Mouse (Mus musculus) left cerebral cortex, postnatal 10 days (tissue): ENCODE results near the gene Setd1b. TPM values are rescaled to one million over a fixed set of nuclear protein-coding genes. Genes with fewer than 3 reads are reported as not detected.
A peak's percentile ranks its signal among the peaks of the same experiment; 100 is the strongest.

ENCODE experiments used
- DNase-seq, 2 experiments: peaks; one replicate each; pipeline ENCODE4 v3.0.0; 2021 to 2022; ENCODE audit warnings: low spot score in 2 of 2, mixed read lengths in 1 of 2; ENCODE audit errors: extremely low spot score in 1 of 2
- intact Hi-C: fragments of 180-260 bp; cut with DNase I; formaldehyde crosslinking; loops from one replicate; pipeline ENCODE4 v1.15.1; 2025
- total RNA-seq, 2 experiments: library from RNA; stranded (reverse); gene quantifications; 2 replicates each; pipeline ENCODE4 v1.2.3; 2021

Setd1b gene
- total RNA-seq, 2 experiments from 2014 or later, result 30.3 to 32.6 TPM

DNA sequence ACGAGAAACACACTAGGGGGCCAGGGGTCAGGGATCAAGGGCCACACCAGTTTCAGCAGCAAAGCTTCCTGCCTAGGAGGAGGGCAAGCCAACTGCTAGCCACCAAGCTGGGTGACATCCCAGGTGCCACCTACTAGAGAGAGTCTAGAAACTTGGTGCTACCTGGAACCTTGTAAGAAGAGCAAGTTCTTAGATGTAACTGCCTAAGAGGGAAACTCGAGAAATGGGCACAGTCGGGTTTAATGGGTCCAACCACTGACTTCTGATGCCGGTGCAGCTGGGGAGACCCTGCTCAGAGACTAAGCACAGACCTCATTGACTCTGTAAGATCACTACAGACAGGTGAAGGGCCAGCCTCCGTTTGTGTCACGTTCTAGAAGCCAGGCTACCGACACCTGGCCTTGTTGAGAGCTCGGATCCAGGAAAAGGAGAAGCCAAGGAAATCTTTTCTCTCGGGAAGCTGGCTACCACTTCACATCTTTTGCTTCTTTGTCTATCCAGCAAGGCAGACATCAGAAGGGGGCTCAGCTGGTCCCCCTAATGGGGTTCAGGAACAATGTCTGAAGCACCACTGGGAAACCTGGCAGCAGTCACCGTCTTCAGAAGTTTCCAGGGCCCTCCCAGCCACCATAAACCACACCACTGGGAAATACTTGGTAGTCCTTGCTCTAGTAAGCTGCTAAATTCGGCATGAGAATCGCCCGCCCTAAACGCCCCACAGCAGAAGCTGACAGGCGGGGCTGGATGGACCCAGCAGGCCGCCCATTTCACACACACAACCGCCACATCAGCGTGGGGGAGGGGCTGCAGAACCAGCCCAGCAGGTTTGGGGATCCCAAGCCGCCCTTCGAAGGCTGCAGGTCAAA is 4.7 kb upstream of the Setd1b start:
- DNase-seq, result peak; percentile 61 to 92
- intact Hi-C loops, result no loop called here

DNA sequence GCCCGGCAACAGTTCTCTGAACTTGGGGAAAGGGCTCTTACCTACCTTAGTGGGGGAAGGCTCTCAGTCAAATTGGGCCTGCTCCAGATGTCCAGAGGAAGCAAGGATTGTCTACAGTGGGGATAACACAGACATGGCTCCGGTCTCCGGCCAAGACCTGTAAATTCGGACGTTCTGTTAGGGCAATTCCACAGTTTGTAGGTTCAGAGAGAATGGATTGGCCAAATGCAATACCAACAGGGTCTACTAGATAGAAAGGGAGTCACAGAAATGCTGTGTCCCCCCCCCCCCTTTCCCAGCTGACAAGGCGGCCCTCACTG is 4.1 kb upstream of the Setd1b start:
- no peak for DNase-seq
- intact Hi-C loops, result no loop called here

DNA sequence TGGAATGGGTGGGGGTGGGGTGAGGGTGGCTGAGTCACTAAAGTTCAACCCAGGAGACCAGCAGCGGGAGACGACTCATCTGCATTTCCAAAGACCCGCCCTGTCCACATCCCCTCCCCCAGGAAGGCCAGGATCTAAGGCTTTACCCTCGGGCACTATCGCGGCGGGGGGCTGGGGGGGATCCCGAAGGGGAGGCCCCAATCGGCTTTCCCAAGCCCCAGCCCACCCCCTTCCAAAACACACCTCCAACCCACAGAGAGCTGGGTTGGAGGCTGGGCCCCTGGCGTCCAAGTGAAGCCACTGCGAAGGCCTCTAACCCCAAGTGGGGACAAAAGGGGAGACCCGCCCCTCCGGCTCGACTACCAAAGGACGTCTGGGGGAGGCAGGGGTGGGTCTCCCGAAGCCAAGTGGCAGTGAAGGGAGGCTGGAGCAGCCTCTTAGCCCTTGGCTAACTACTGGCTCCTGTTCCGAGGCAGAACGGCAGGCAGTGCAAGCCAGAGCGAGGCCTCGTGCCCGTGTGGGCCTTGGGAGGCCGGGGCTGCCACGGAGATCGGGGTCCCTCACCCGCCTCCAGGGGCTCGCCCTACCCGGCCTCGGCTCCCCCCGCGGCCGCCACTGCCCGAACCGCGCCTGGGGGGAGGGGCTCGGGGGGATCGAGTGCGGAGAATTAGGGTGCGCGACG is 3.6 kb upstream of the Setd1b start:
- peak in 1 of 2 experiments; percentile 85 for DNase-seq
- intact Hi-C loops, result no loop called here

DNA sequence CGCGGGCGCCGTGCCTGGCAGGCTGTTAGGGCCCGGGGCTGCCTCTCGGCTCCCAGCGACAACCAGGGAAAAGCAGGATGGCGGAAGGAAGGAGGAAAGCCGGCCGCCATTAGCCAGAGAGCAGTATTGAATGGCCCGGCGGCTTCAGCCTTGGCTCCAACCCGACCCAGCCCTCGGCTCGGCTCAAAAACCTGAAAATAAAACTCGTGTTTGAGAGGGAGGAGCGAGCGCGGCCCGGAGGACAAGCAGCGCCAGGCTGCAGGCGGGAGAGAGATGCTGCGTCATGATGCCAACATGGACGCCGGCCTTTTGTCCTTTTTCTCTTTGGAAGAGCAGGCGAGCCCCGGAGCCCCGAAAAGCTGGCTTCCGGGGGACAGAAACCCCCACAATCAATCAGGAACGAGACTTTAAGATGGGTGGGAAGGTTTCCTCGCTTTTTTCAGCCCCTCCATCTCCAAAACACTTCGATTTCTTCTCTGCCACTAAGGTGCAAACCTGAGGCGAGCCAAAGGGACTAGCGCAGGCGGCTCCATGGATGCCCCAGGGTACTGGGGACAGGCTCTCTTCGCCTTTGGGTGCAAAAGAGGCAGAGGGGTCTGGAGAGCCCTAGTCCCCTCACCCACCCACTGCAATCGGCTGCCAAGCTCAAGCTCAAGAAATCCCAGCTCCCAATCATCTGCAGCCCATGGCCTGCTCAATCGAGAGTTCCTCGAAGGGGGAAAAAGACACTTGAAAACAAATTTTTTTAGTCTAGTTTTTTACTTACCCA is 2.9 kb upstream of the Setd1b start:
- intact Hi-C loops, result no loop called here
- DNase-seq, result peak; percentile 81 to 90

DNA sequence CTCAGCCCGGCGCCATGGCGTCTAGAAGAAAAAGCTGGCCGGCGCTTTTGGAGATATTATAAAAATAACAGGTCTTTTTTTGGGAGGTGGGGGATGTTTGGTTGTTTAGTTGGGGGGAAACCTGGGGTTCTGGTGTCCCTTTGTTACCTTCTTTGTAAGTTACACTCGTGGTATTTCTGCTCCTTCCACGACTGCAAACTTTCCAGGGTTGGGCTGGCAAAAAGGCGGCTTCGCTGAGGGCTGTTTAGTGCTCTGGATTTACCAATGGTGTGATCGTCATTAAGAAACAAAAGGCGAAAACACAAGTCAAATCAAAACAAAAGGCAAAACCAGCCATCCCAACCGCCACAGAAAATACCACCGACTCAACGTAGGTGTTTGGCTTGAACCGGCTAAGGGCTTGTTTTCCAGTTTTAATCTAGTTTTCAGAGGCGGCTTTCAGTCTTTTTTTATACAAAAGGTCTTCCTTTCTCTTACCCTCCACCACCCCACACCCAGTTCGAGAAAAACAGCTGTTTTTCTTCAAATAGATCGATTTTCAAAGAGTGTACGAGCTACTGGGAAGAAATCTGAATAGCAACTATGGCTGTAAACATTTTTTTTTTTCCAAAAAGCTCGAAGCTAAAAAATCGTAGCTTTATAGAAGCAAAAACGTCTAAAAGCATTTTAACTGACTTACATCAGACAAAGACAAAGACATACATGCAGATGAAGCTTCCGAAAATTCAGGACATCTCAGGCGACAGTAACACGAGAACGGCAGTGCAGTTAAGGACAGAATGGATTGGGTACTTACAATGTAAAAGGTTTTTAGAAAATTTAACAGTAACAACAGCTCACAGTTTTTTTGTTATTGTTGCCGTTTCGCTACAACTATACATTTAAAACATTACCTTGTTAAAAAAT is 2.0 kb upstream of the Setd1b start:
- intact Hi-C loops, result no loop called here
- DNase-seq, result peak in 1 of 2 experiments; percentile 23

DNA sequence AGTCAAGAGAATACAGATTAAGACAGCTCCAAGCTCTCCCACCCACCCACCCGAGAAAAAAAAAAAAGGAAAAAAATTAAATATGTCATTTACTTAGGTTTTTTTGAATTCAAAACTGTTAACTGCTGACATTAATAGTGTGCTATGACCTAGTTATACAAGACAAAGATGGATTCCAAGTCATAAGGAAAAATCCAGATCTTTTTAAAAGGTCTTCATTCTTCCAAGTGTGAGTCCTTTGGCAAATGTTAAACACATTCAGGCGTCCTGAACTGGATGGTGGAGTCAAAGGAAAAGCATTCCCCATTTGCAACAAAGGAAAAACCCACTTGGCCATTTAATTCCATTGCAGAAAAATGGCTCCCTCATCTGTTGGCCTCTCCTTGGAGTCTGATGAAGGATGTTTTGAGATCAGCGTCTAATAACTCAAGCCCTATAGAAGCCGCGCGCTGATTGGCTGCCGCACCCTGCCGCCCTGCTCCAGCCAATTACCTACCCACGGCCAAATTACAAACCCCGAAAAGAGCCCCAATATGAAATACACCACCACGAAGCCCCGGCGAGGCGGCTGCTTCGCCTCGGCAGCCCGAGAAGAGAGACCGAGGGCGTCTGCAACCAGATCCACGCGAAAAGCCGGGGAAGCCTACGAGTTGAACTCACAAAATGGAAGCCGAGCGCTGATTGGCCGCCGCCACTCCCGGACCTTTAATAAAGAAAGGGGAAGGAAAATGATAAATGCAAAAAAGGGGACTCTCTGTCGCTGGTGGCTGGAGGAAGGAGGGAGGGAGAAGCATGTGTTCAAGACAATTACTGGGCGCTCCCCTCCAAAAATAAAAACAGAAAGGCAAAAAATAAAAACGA is 1.1 kb upstream of the Setd1b start:
- intact Hi-C loops, result no loop called here
- peak; percentile 92 for DNase-seq

DNA sequence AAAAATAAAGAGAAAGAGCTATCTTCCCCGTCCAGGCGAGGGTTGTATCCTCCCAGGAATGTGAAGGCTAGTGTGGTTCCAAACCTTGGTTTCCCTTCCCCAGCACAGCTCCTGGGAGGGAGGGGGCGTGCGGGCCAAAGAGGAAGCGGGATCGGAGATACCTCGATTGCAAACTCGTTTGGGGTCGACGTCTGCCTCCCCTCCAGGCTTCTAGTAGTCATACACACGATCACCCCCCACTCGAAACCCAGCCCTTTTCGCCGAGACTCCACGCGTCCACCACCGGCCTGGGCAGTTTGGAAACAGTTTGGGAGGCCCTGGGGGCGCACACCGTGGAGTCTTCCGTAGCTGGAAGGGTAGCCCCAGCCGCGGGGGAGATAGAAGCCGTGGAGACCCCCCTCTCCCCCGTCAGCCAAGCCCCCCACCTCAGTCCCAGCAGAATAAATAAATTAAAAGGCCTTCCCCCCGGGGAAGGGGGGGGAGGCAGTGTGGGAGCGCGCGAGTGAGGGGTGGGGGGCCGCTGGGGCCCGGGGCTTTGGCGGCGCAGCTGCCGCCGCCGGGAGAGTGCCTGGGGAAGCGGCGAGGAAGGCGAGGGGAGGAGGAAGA is 335 bp upstream of the Setd1b start:
- DNase-seq, result peak; percentile 55 to 79
- intact Hi-C loops, result no loop called here

DNA sequence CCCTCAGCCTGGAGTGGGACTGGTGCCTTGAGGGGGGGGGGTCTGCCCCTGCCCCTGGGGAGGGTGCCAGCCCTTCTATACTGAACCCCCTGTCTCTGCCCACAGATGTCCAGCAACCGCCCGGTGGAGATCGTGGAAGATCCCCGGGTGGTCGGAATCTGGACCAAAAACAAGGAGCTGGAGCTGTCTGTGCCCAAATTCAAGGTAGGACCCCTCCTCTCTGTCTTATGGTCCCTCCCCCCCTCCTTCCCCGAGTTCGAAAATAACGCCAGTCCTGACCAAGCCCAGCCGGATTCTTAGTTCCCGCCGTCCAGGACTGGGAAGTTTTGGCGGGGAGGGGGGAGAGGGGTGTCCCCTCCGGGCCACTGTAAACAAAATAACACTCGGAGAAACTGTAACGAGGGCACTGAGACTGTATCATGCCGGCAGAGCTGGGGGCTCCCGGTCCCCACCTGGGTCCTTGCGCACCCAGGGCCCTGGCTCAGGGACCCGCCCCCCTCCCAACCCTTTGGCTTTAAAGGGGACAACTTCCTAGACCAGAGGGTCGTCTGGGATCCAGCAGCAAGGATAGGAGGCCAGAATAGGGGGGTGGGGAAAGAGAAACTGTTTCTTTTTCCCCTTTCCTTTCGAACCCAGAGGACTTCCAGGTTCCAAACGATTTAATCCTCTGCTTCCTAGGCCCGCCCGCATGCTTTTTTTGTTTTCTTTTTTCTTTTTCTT is 1.4 kb downstream of the Setd1b start:
- peak in 1 of 2 experiments; percentile 44 for DNase-seq
- intact Hi-C loops, result no loop called here

DNA sequence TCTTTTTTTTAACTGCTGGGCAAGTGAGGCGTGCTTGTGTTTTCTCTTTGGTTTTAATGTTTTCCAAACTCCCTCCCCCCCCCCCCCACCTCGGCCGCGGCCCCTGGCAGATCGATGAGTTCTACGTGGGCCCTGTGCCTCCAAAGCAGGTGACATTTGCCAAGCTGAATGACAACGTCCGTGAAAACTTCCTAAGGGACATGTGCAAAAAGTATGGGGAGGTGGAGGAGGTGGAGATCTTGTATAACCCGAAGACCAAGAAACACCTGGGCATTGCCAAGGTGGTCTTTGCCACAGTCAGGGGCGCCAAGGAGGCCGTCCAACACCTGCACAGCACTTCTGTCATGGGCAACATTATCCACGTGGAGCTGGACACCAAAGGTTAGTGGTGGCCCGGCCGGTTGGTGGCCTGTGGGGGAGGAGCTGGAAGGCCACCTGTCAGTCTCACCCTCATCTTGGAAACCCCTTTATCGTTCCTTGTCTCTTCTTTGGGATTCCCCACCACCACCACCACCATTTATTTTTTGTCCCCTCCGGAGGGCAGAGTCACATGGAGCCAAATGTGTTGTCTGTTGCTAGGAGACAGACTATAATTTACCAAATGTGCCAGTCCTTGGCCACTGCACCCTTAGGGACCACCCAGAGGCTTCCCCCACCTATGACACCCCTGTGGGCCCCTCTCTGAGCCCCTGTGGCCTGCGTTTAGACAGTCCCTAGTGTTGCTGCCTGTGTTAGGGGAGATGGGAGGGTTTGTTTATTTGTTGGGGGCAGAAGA is 2.2 kb downstream of the Setd1b start:
- intact Hi-C loops, result no loop called here
- no peak for DNase-seq

DNA sequence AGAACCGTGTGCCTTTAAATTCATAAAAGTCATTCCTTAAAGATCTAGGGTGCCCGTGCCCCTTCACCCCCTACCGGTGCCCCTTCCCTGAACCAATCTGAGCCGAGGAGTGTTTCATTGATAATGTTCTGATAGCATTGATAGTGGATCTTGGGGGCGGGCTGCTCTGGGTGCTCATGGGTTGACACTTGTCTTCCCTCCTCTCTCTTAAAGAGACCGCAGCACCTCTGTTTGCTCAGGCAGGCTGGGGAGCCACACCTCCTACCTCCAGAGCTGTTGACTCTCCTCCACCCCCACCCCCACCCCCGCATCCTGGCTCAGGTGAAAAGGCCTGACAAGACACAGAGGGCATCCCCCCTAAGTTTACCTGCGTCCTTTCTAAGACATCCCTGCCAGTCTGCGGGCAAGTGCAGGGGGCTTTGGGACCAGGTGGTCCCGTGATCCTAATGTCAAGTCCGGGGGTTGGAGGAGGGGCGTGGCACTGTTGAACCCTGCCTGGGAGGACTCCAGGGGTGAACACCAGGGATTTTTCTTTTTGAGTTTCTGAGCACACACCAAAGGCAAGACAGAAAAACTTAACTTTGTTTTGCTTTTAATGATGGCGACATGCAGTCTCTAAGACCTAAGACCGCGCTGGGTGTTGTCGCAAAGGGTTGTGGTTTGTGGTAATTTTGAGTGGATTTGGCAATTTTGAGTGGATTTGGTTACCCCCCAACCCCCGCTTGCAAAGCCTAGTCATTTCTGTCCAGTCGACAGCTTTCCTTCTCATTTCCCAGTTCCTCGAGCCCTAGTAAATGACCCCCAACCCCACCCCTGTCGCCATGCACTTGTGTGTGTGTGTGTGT is 3.0 kb downstream of the Setd1b start:
- DNase-seq, result no peak
- intact Hi-C loops, result no loop called here

DNA sequence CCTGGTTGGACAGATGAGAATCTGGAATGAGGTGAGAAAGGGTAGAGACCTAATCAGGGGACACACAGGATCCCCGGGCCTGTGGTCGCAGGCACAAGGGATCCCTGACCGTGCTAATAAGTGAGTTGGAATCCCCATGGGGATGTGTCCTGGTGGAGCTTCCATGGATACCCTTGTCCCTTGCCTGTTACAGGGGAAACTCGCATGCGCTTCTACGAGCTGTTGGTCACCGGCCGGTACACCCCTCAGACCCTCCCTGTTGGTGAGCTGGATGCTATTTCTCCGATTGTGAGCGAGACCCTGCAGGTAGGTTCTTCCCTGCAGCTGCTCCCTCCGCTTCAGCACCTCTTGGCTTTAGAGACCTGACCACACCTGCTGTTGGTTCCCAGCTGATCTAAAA is 4.4 kb downstream of the Setd1b start:
- DNase-seq, result peak in 1 of 2 experiments; percentile 17
- intact Hi-C loops, result no loop called here

DNA sequence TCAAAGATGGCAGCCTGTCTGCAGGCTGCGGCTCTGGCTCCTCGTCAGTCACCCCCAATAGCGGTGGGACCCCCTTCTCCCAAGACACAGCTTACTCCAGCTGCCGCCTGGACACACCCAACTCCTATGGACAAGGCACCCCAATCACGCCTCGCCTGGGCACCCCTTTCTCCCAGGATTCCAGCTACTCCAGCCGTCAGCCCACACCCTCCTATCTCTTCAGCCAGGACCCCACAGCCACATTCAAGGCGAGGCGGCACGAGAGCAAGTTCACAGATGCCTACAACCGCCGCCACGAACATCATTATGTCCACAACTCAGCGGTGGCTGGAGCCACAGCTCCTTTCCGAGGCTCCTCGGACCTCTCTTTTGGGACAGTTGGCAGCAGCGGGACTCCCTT is 5.6 kb downstream of the Setd1b start:
- peak in 1 of 2 experiments; percentile 24 for DNase-seq
- intact Hi-C loops, result no loop called here

DNA sequence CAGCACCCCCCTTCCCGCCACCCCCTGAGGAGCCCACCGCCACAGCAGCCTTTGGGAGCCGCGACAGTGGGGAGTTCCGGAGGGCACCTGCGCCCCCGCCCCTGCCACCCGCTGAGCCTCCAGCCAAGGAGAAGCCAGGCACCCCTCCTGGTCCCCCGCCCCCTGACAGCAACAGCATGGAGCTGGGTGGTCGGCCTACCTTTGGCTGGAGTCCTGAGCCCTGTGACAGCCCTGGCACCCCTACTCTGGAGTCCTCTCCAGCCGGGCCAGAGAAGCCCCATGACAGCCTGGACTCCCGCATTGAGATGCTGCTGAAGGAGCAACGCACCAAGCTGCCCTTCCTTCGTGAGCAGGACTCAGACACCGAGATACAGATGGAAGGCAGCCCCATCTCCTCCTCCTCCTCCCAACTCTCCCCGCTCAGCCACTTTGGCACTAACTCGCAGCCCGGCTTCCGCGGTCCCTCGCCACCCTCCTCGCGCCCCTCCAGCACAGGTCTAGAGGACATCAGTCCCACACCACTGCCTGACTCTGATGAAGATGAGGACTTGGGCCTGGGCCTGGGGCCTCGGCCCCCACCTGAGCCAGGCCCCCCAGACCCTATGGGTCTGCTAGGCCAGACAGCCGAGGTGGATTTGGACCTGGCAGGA is 6.2 kb downstream of the Setd1b start:
- peak in 1 of 2 experiments; percentile 40 for DNase-seq
- intact Hi-C loops, result loop anchor here (2.0 kb wide), 1 partner anchor 15 kb away; the partner anchor contains the start of gene Rhof
